Mouse (Mus musculus): ENCODE data around the gene Fam102a. TPM values are rescaled to one million over a fixed set of nuclear protein-coding genes. Genes with fewer than 3 reads are reported as not detected.

The Fam102a gene
- total and polyA plus RNA-seq, 2 experiments from 2014 or later: 7.2 to 17.6 TPM

DNA sequence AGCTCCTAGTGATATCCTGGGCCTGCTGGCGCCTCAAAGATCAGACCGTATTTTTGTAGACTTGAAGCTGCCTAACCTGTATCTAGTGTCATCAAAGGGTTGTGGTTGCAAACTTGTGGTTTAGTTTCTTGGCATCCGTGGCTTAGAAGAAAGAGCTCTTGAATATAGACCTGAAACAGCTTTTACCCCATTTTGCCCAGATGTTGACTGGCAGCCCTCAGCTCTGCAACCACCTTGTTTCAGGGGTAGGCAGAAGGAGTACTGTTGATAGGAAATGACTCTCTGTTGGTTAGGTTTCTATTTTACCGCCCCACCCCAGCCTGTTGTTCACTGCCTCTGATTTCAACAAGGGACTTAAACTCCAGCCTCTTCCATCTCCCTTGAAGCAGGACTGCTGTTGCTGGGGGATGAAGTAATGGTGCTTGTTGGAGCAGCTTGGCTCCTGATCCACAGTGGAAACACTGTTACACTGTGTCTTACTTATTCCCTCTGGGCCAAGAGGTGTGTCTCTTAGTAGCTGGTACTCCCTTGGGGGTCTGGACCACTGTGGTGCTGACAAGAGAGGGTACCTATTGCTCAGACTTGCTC, 6.9 kb downstream of the Fam102a start:
- H3K9me3 ChIP-seq (ENCODE audit: low read length): no peaks in the 10 kb centered on the region
- DNase-seq (no peak), ATAC-seq (no peak)
- H3K27me3 ChIP-seq (ENCODE audit: insufficient read depth, low read length): no peaks in the 10 kb centered on the region
- H3K9ac ChIP-seq: no peak overlapping the region
- no peak for TF ChIP-seq CTCF (IDR thresholded peaks at IDR 0.05; ENCODE audit: low read depth)
- H3K4me3 ChIP-seq (ENCODE audit: low read depth, low read length): no peak overlapping the region
- no peak overlapping the region for H3K4me2 ChIP-seq (ENCODE audit: low read depth)
- no peaks in the 10 kb centered on the region for H3K36me3 ChIP-seq (ENCODE audit: insufficient read depth)
- H3K27ac ChIP-seq (ENCODE audit: low read depth, low read length): no peak overlapping the region
- H3K4me1 ChIP-seq (ENCODE audit: insufficient read depth): peaks cover 14% of the 10 kb centered on the region
- 96% methylated on average over 4 of the region's 4 CpGs for WGBS

DNA sequence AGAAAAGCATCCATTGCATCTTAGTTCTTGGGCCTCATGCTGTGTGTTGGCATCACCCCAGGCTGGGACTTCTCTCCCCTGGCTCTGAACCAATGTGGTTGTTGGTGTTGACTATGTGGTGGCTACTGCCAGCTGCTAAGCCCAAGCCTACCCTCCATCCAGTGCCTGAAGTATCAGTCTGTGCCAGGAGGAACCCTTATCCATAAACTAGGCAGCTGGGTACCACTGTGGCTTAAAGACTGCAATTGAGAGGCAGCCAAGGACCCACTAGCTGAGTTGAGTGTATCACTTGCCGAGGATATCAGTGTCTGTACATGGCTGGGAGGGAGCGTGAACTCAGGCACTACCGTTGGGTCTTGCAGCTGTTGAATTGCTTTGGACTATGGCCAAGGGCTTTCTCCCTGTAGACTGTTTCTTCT, 7.9 kb downstream of the Fam102a start:
- Histone ChIP-seq H3K27me3 (ENCODE audit: insufficient read depth, low read length) (no peaks in the 10 kb centered on the region), H3K27ac (ENCODE audit: low read depth, low read length) (no peak overlapping the region), H3K9me3 (ENCODE audit: low read length) (no peaks in the 10 kb centered on the region), H3K36me3 (ENCODE audit: insufficient read depth) (no peaks in the 10 kb centered on the region), H3K9ac (no peak overlapping the region), H3K4me1 (ENCODE audit: insufficient read depth) (peaks cover 7% of the 10 kb centered on the region), H3K4me3 (ENCODE audit: low read depth, low read length) (no peak overlapping the region), H3K4me2 (ENCODE audit: low read depth) (no peak overlapping the region)
- no peak for TF ChIP-seq CTCF (IDR thresholded peaks at IDR 0.05; ENCODE audit: low read depth)
- DNase-seq: peak; percentile 29
- WGBS: 64% methylated on average over 3 of the region's 3 CpGs
- no peak for ATAC-seq

DNA sequence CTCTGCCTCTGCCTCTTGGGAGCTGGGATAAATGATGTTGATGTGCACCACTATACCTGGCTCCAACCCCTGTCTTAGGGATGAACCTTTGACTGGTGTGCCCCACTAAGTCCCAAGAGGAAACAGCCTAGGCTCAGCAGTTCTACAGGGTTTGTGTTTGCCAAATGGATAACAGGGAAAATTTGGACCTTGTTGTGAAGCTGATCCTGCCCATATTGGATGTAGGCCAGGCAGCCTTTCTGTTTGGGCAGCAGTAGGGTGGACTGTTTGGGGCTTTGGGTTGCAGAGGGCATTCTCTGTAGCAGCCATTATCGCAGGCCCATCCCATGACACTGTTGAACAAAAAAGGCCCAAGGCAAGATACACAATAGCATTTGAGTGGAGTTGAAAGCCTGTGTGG, 11.8 kb downstream of the Fam102a start:
- Histone ChIP-seq H3K27me3 (ENCODE audit: insufficient read depth, low read length) (no peaks in the 10 kb centered on the region), H3K4me1 (ENCODE audit: insufficient read depth) (no peaks in the 10 kb centered on the region), H3K36me3 (ENCODE audit: insufficient read depth) (no peaks in the 10 kb centered on the region), H3K4me3 (ENCODE audit: low read depth, low read length) (no peak overlapping the region), H3K9me3 (ENCODE audit: low read length) (no peaks in the 10 kb centered on the region), H3K9ac (no peak overlapping the region), H3K4me2 (ENCODE audit: low read depth) (no peak overlapping the region), H3K27ac (ENCODE audit: low read depth, low read length) (no peak overlapping the region)
- no peak for DNase-seq
- 62% methylated on average over 1 of the region's 1 CpGs for WGBS
- no peak for TF ChIP-seq CTCF (IDR thresholded peaks at IDR 0.05; ENCODE audit: low read depth)
- no peak for ATAC-seq

DNA sequence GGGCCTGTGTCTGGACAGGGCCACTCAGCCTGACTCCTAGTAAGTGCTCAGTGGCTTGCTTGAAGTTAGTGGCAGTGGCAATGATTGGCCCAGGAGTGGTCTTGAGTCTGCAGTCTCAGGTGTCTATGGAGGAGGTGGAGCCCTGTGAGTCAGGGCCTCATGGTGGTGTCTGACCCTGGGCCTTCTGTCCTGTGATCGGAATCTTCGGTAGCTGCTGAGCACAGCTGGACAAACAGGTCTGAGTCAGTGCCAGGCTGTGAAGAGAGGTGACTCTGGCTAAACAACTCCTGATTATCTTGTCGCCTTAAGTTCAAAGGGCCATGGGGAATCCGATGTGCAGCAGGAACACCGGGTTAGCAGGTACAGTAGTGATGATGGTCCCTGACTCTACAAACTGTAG, 12.2 kb downstream of the Fam102a start:
- DNase-seq: no peak
- Histone ChIP-seq H3K27ac (ENCODE audit: low read depth, low read length) (no peak overlapping the region), H3K27me3 (ENCODE audit: insufficient read depth, low read length) (no peaks in the 10 kb centered on the region), H3K9ac (no peak overlapping the region), H3K4me2 (ENCODE audit: low read depth) (no peak overlapping the region), H3K36me3 (ENCODE audit: insufficient read depth) (no peaks in the 10 kb centered on the region), H3K9me3 (ENCODE audit: low read length) (no peaks in the 10 kb centered on the region), H3K4me3 (ENCODE audit: low read depth, low read length) (no peak overlapping the region), H3K4me1 (ENCODE audit: insufficient read depth) (no peaks in the 10 kb centered on the region)
- no peak for TF ChIP-seq CTCF (IDR thresholded peaks at IDR 0.05; ENCODE audit: low read depth)
- WGBS: 90% methylated on average over 5 of the region's 5 CpGs
- ATAC-seq: no peak

DNA sequence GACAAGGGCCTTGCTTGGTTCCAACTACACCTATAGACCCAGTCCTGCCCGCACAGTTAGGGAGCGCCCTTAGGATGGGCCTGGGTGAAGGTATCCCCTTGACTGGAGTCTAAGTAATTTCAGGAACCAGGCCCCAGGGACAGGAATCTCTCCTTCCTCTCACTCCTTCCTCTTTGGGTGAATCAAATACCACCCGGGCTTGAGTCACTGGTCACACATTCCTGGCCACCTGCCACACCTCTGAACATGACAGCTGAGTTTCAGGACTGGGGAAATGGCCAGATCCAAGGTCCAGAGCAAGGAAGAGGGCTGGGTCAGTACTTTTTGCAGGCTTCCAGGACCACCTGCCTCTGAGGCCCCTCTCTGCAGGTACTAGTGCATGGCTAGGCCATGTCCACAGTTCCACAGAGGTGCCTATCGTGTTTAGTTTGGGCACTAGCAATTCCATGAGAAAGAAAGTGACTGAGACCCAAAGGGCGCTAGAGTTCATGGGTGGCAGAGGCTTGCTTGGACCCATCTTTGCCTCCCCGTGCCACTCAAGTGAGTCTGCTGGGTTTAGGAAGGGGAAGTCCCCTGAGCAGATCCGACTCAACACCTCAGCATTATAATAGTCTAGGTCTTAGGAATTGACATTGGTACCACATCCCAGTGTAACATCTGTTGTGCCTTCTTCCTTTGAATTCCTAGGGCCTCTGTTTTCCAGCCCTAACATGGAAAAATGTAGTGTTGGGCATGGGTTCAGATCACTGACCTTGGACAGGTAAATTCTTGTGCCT, 13.0 kb downstream of the Fam102a start:
- DNase-seq (no peak), ATAC-seq (no peak)
- Histone ChIP-seq H3K4me1 (ENCODE audit: insufficient read depth) (no peaks in the 10 kb centered on the region), H3K9me3 (ENCODE audit: low read length) (no peaks in the 10 kb centered on the region), H3K9ac (no peak overlapping the region), H3K4me2 (ENCODE audit: low read depth) (no peak overlapping the region), H3K36me3 (ENCODE audit: insufficient read depth) (no peaks in the 10 kb centered on the region), H3K27me3 (ENCODE audit: insufficient read depth, low read length) (no peaks in the 10 kb centered on the region), H3K4me3 (ENCODE audit: low read depth, low read length) (no peak overlapping the region), H3K27ac (ENCODE audit: low read depth, low read length) (no peak overlapping the region)
- TF ChIP-seq CTCF (IDR thresholded peaks at IDR 0.05; ENCODE audit: low read depth): no peak
- WGBS: 96% methylated on average over 7 of the region's 7 CpGs

DNA sequence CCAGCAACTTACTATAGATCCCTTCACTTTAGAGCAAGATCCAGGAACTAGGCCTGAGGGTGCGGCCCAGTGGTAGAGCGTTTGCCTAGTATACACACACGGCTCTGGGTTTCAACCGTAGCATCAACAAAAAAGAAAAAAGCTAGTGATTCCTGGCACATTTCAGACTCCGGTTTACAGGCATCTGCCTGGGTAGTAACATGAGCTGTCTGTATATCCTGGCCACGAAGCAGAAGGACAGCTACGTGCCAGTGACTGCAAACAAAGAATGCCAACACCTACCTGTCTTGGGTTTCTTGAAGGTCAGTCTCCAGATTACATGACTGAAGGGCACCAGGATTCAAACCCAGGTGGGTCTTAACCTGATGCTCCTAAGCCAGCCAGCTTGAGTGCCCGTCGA, 14.0 kb downstream of the Fam102a start:
- WGBS: 86% methylated on average over 9 of the region's 9 CpGs
- H3K9me3 ChIP-seq (ENCODE audit: low read length): no peaks in the 10 kb centered on the region
- no peak overlapping the region for H3K9ac ChIP-seq
- H3K27ac ChIP-seq (ENCODE audit: low read depth, low read length): no peak overlapping the region
- H3K4me3 ChIP-seq (ENCODE audit: low read depth, low read length): no peak overlapping the region
- no peak for DNase-seq
- no peaks in the 10 kb centered on the region for H3K4me1 ChIP-seq (ENCODE audit: insufficient read depth)
- H3K36me3 ChIP-seq (ENCODE audit: insufficient read depth): no peaks in the 10 kb centered on the region
- TF ChIP-seq CTCF (IDR thresholded peaks at IDR 0.05; ENCODE audit: low read depth): no peak
- H3K4me2 ChIP-seq (ENCODE audit: low read depth): no peak overlapping the region
- H3K27me3 ChIP-seq (ENCODE audit: insufficient read depth, low read length): no peaks in the 10 kb centered on the region
- no peak for ATAC-seq

DNA sequence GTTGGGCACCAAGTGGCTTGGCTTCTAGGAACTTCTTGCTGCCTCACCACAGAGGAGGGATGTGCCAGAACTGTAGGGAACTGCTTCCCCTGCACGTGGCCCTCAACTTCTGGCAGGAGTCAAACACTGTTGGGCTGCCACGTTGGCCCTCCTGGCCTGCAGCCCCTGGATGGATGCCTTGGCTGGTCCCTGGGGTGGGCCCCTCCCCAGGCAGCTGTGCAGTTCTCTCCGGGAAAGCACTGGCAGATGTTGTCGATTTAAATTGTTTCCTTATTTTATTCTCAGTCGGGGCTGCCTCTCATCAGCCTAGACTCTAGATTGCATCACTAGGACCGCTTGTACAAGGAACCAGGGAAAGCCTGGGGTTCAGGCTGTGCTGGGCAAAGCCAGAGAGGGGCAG, 14.6 kb downstream of the Fam102a start:
- TF ChIP-seq CTCF (IDR thresholded peaks at IDR 0.05; ENCODE audit: low read depth): no peak
- no peak; the same call in 1 of the 2 replicates for ATAC-seq
- H3K4me2 ChIP-seq (ENCODE audit: low read depth): no peak overlapping the region
- no peaks in the 10 kb centered on the region for H3K36me3 ChIP-seq (ENCODE audit: insufficient read depth)
- H3K4me1 ChIP-seq (ENCODE audit: insufficient read depth): no peaks in the 10 kb centered on the region
- DNase-seq: no peak
- no peaks in the 10 kb centered on the region for H3K27me3 ChIP-seq (ENCODE audit: insufficient read depth, low read length)
- H3K9ac ChIP-seq: no peak overlapping the region
- H3K27ac ChIP-seq (ENCODE audit: low read depth, low read length): no peak overlapping the region; the same call in 1 of the 2 replicates
- H3K4me3 ChIP-seq (ENCODE audit: low read depth, low read length): no peak overlapping the region
- WGBS: 63% methylated on average over 6 of the region's 6 CpGs
- no peaks in the 10 kb centered on the region for H3K9me3 ChIP-seq (ENCODE audit: low read length)
